Mouse (Mus musculus): Measurements from ENCODE around the gene Bpnt1.
"Not testable (repeated sequence)": the region's sequence is repeated elsewhere in the genome, so short reads cannot be mapped to it uniquely, and the experiment has no call there.

DNA sequence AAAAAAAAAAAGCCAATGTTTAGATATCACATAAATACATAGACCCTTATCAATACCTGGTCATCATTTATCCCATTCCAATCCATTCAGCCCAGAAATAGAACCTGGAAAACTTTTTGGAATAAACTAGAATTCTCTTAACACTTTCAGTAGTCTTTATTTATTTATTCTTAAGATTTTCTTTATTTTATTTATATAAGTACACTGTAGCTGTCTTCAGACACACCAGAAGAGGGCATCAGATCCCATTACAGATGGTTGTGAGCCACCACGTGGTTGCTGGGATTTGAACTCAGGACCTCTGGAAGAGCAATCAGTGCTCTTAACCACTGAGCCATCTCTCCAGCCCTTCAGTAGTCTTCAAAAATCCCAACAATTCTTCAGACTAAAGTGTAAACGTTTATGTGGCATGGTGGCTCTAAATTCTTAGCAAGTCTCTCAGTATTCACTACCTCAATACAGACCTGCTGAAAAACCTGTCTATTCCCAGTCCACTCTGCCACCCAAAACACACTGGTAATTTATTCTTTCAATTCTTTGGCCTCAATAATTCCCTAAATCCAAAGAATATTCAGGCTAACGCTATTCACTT, 4.1 kb upstream of the Bpnt1 start:
- TF ChIP-seq POLR2A (IDR thresholded peaks at IDR 0.05; ENCODE audit: extremely low read depth, insufficient read depth, low read length); CTCF (IDR thresholded peaks at IDR 0.05; ENCODE audit: low read depth, low read length): not testable (repeated sequence)

Data from liver, adult 2 months (tissue).